Mouse (Mus musculus): ENCODE measurements around the gene Pde8a. TPM values are rescaled to one million over a fixed set of nuclear protein-coding genes. Genes with fewer than 3 reads are reported as not detected.

The Pde8a gene
- polyA plus RNA-seq, 1 experiment: not detected

DNA sequence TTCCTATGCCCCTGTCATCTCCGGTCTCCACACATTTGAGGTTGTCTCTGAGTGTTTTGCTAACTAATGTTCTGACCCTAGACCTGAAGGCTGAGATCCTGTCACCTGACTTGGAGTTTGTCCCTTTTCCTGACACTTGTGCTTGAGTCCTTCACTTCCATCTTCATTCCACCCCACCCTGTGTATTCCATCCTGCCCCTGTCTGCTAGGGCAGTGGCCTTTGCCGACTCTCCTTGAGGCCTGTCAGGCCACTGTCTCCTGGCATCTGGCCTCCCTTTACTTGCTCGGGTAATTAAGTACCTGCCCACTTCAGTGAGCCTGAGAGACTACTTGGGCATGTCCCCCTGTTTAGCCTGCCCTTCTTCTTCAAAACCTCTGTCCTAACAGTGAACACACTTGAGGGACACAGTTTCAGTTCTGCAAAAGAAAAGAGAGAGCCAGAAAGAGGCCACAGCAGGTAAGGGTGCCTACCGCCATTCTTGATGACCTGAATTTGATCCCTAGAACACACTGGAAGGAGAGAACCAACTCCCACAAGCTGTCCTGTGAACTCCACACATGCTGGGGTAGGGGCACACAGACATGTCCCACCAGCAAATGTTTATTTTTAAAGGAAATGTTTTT is 22.3 kb downstream of the Pde8a start:
- no peak for TF ChIP-seq GATA1 (IDR thresholded peaks at IDR 0.05; ENCODE audit: low read length)

DNA sequence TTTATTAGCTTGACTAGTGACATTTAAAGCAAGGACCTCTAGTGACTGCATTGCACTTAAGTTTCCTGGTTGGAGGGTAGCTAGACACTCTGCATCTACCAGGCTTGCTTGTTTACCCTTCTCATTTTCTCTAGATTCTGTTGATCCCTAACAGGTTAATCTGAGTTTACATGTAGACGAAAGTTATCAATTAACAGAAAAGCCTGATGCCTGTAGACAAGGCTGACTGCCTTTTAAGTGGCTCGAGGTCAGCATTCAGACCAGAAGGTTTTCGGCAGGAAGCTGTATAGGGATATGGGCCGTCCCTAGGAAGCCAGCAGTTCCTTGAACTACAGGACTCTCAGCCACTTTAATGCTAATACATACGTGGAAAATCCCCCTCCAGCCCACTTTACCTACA is 30.0 kb downstream of the Pde8a start:
- no peak for TF ChIP-seq GATA1 (IDR thresholded peaks at IDR 0.05; ENCODE audit: low read length)

DNA sequence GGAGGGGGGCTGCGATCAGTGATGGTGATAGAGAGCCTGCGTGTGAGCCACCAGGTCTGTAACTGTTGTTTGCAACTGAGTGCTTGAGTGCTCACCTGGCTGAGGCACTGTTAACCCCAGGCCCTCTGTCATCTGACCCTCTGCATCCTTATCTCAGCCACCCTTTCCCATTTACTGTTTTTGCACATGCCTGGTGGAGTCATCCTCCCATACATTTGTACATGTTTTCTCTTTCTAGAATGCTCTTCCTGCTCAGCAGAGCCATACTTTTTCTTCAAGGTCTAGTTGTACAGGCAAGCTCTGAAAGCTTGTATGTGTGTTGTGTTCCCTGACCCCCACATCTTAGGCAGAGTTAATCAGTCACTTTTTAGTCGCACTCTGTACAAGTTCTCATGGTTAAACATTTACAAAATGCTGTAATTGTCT is 36.5 kb downstream of the Pde8a start:
- no peak for TF ChIP-seq GATA1 (IDR thresholded peaks at IDR 0.05; ENCODE audit: low read length)

GRCm38 (mm10) chr7:81250601-81251000 is 37.2 kb downstream of the Pde8a start:
- no peak for TF ChIP-seq GATA1 (IDR thresholded peaks at IDR 0.05; ENCODE audit: low read length)

GRCm38 (mm10) chr7:81251521-81251920 is 38.1 kb downstream of the Pde8a start:
- TF ChIP-seq GATA1 (IDR thresholded peaks at IDR 0.05; ENCODE audit: low read length): no peak

DNA sequence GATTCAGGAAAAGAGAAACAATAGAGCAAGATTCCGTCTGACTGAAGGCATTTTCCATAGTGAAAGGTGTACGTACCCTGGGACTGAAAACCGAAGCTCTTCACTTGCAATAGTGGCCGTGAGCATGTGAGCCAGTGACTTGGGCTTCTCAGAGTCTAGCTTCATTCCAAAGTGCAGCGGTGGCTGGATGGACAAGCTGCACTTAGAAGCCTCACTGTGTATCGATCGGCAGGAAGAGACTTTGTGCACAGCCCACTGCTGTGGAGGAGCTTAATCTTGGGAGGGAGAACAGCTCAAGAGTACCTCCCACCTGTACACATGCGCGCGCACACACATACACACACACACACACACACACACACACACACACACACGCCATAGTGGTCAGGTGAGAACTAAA is 39.9 kb downstream of the Pde8a start:
- TF ChIP-seq GATA1 (IDR thresholded peaks at IDR 0.05; ENCODE audit: low read length): no peak

DNA sequence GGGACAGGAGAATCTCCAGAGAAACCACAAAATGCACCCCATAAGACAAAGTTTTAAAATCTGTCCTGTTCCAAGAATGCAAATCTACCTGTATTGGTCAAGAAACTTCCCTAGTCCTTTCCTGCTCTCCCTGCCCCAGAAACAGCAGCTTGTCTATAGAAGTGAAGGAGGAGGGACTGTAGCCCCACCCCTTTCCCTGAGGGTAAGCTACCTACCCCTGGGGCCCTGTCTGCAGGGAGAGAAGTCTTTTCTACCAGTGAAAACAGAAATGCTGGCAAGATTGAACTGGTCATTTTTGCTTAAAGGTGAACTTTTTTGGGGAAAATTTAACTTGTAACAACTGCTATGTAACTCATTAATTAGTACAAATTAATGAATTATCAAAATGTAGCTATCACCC is 41.2 kb downstream of the Pde8a start:
- no peak for TF ChIP-seq GATA1 (IDR thresholded peaks at IDR 0.05; ENCODE audit: low read length)

DNA sequence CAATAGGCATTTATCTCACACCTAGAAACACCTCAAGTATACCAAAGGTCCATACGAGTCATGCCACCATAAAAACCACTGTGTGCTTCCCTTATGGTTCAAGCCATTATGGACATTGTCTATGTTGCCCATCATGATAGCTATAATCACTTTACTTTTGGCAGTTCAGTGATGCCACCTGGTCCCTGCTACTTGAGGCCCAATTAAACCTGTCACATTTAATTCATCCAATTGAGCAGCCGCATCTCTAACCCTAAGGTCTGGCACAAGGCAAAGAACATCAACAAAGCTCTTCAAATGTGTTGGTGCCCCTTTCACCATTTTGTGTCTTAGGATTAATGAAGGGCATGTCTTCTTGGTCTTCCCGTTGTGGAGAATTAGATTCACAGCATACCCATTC is 42.1 kb downstream of the Pde8a start:
- no peak for TF ChIP-seq GATA1 (IDR thresholded peaks at IDR 0.05; ENCODE audit: low read length)

GRCm38 (mm10) chr7:81256773-81257172 is 43.4 kb downstream of the Pde8a start:
- no peak for TF ChIP-seq GATA1 (IDR thresholded peaks at IDR 0.05; ENCODE audit: low read length)

DNA sequence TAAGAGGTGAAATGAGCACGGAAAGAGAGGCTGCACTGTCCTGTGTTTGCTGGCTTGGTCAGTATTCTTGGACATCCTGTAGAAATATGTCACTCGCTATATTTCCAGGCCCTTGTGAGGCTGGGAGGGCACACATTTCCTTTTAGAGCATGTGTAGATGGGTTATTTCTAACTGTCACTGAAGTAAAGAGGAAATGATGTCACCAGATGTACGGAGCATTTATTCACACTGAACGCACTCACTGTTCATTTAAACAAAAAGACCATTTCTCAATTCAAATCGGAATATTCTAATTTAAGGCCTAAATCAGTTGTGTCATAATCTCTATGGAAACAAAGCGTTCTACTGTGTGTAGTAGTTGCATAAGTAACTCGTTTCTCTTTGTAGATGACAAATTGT is 48.2 kb downstream of the Pde8a start:
- no peak for TF ChIP-seq GATA1 (IDR thresholded peaks at IDR 0.05; ENCODE audit: low read length)

- no peak for TF ChIP-seq GATA1 (IDR thresholded peaks at IDR 0.05; ENCODE audit: low read length)
Measured at GRCm38 (mm10) chr7:81272908-81273307, 59.5 kb downstream of the Pde8a start.

DNA sequence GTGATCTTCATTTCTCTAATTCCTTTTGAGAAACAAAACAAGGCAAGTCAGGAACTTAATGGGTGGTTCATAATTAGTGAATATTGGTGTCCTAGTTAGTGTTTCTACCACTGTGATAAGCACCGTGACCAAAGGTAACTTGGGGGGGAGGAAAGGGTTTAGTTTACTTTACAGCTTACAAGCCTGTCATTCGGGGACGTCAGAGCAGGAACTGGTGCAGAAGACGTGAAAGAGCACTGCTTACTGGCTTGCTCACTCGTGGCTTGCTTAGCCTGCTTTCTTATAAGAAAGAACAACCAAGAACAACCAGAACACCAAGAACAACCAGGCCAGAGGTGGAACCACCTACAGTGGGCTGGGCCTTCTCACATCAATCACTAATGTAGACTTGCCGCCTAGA is 65.6 kb downstream of the Pde8a start:
- no peak for TF ChIP-seq GATA1 (IDR thresholded peaks at IDR 0.05; ENCODE audit: low read length)

DNA sequence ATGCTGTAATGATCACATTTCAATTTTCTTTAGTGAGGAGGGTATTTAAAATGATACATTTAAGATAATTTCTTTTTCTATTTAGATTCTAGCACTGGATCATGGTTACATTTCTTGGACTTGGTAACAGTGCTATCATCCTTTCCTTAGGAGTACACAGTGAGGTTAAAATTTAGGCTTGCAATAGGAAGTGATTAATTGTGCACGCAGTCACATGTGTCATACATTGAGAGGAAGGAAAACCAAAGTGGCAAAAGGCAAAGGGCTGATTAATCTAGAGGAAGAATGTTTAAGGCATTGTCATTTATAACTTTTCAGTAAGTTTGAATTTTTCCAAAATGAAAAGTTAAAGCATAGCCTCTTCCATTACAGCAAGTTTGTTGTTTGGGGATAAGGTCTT is 67.8 kb downstream of the Pde8a start:
- TF ChIP-seq GATA1 (IDR thresholded peaks at IDR 0.05; ENCODE audit: low read length): no peak

- TF ChIP-seq GATA1 (IDR thresholded peaks at IDR 0.05; ENCODE audit: low read length): no peak
Measured at GRCm38 (mm10) chr7:81286456-81286855, 73.1 kb downstream of the Pde8a start.

GRCm38 (mm10) chr7:81286946-81287345 is 73.5 kb downstream of the Pde8a start:
- TF ChIP-seq GATA1 (IDR thresholded peaks at IDR 0.05; ENCODE audit: low read length): no peak

DNA sequence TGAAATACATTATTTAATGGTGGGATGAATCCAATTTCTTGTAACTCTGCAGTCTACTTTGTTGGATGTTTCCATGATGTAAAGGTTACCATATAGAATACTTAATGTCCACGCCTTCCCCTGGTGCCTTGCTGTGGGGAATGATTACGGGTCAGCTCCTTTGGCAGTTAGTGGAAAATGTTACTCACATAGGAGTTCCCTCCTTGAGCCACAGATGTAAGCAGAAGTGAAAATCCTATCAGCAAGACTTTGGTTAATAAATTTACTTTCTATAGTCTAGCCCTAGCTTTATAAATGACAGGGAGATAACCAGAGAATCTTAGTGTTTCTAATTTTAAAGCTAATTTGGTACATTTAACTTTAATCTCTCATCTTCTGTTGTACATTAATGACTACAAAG is 81.8 kb downstream of the Pde8a start:
- TF ChIP-seq GATA1 (IDR thresholded peaks at IDR 0.05; ENCODE audit: low read length): no peak

DNA sequence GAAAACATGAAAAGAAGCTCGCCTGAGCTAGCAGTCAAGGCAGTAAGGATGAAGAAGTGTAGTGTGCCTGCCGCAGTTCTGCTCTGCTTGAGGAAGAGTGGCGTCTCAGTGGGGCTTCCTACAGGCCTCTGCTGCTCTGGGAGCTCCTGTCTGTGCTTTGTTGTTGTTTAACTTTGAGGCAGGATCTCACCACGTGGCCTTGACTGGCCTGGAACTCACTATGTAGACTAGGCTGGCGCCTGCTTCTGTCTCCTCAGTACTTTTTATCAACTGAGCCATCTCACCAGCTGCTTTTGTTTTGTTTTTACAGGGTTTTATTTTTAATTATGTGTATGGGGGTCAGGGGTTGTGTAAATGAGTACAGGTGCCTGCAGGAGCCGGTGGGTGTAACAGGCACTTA is 84.8 kb downstream of the Pde8a start:
- TF ChIP-seq GATA1 (IDR thresholded peaks at IDR 0.05; ENCODE audit: low read length): no peak

GRCm38 (mm10) chr7:81301323-81301722 is 87.9 kb downstream of the Pde8a start:
- no peak for TF ChIP-seq GATA1 (IDR thresholded peaks at IDR 0.05; ENCODE audit: low read length)
